15 mouse cellular contexts compared by ENCODE assay signal in genomic region chr1:139252041-139252440, GRCm38 (mm10).
"Had no signal": no experiment of that assay in that cellular context is flagged by ENCODE, and none has a peak within 500 bp of the region (broad histone marks: within the 10 kb centered on the region; RNA-seq: fewer than 3 reads in every experiment).

No protein-coding gene starts in this region.

- H3K27me3 ChIP-seq: neural tube, embryonic 15.5 days; stomach, embryonic 15.5 days had no signal

- DNase-seq: retina, postnatal 1 day; right cerebral cortex, adult 18-20 months; right cerebral cortex, postnatal 14 days; right cerebral cortex, postnatal 25 days; right cerebral cortex, postnatal 4 days; spleen, adult 18-20 months; thymus, adult 18-20 months; thymus, adult 2 months; thymus, postnatal 14 days; thymus, postnatal 25 days; thymus, postnatal 36 days; thymus, postnatal 4 days had no signal

- H3K36me3 ChIP-seq: neural tube, embryonic 15.5 days; stomach, embryonic 15.5 days had no signal

- H3K4me1 ChIP-seq: neural tube, embryonic 15.5 days; stomach, embryonic 15.5 days had no signal

- H3K9ac ChIP-seq: neural tube, embryonic 15.5 days; stomach, embryonic 15.5 days had no signal

- H3K9me3 ChIP-seq: neural tube, embryonic 15.5 days; stomach, embryonic 15.5 days had no signal

- H3K4me3 ChIP-seq: neural tube, embryonic 15.5 days; stomach, embryonic 15.5 days had no signal

- H3K4me2 ChIP-seq: neural tube, embryonic 15.5 days; stomach, embryonic 15.5 days had no signal

- H3K27ac ChIP-seq: neural tube, embryonic 15.5 days; stomach, embryonic 15.5 days; stomach, postnatal 0 days had no signal
